Comparison of ENCODE assay signal across 27 mouse cellular contexts in genomic region chr17:63193196-63193595, GRCm38 (mm10).
DNase-seq lines count a peak whose midpoint lies in the region; ATAC-seq lines count a peak whose summit lies in the region.
"Had no signal": no experiment of that assay in that cellular context is flagged by ENCODE, and none has a peak within 500 bp of the region (broad histone marks: within the 10 kb centered on the region; RNA-seq: fewer than 3 reads in every experiment).

No protein-coding gene starts in this region.

- H3K27ac ChIP-seq in liver, embryonic 13.5 days = peak overlapping the region; percentile 78; the same call in 1 of the 2 replicates
- H3K27ac ChIP-seq: forebrain, embryonic 13.5 days; hindbrain, embryonic 13.5 days; kidney, postnatal 0 days; left cerebral cortex, adult 2 months; lung, embryonic 15.5 days; midbrain, embryonic 12.5 days; neural tube, embryonic 12.5 days had no signal

- peak overlapping the region; percentile 59 for H3K4me3 ChIP-seq in megakaryocyte, embryonic 14.5 days (replicated peaks)
- peak overlapping the region; percentile 52 for H3K4me3 ChIP-seq in erythroblast, embryonic 14.5 days (replicated peaks)
- peak overlapping the region; percentile 10; the same call in 1 of the 2 replicates for H3K4me3 ChIP-seq in liver, embryonic 13.5 days (replicated peaks)
- H3K4me3 ChIP-seq: forebrain, embryonic 13.5 days; heart, embryonic 12.5 days; hindbrain, embryonic 13.5 days; left cerebral cortex, adult 2 months; lung, embryonic 15.5 days; midbrain, embryonic 12.5 days; neural tube, embryonic 12.5 days had no signal

- H3K9me3 ChIP-seq in megakaryocyte, embryonic 14.5 days = no peaks in the 10 kb centered on the region
- no peaks in the 10 kb centered on the region for H3K9me3 ChIP-seq in erythroblast, embryonic 14.5 days (ENCODE audit: control insufficient read depth, low read length)
- no peaks in the 10 kb centered on the region for H3K9me3 ChIP-seq in liver, embryonic 13.5 days (replicated peaks)
- H3K9me3 ChIP-seq: forebrain, embryonic 13.5 days; heart, embryonic 12.5 days; hindbrain, embryonic 13.5 days; lung, embryonic 15.5 days; midbrain, embryonic 12.5 days; neural tube, embryonic 12.5 days had no signal

- WGBS in liver, embryonic 13.5 days (ENCODE audit: insufficient replicate concordance) = 8% methylated on average over 7 of the region's 7 CpGs

- peaks cover 3% of the 10 kb centered on the region for H3K36me3 ChIP-seq in megakaryocyte, embryonic 14.5 days (replicated peaks; ENCODE audit: low read length)
- no peaks in the 10 kb centered on the region for H3K36me3 ChIP-seq in erythroblast, embryonic 14.5 days (ENCODE audit: control insufficient read depth)
- no peaks in the 10 kb centered on the region for H3K36me3 ChIP-seq in liver, embryonic 13.5 days
- H3K36me3 ChIP-seq: heart, embryonic 12.5 days; hindbrain, embryonic 13.5 days; lung, embryonic 15.5 days; midbrain, embryonic 12.5 days; neural tube, embryonic 12.5 days had no signal

- H3K9ac ChIP-seq in liver, embryonic 13.5 days = no peak overlapping the region
- H3K9ac ChIP-seq: forebrain, embryonic 13.5 days; heart, embryonic 12.5 days; hindbrain, embryonic 13.5 days; lung, embryonic 15.5 days; midbrain, embryonic 12.5 days; neural tube, embryonic 12.5 days had no signal

- DNase-seq in liver, embryonic 13.5 days = peak; percentile 23
- DNase-seq in urinary bladder, postnatal 10 days (ENCODE audit: low spot score) = no peak
- no peak for DNase-seq in urinary bladder, adult 18-20 months (ENCODE audit: low spot score in 2 of 2)
- no peak for DNase-seq in cerebellum, postnatal 10 days
- DNase-seq: adrenal gland, adult 2 months; cerebellum, adult 8-10 months; gastrocnemius, postnatal 10 days; heart, adult 11 months; heart, postnatal 14 days; kidney, adult 18-20 months; lung, postnatal 4 days; right cerebral cortex, postnatal 25 days; spleen, adult 18-20 months had no signal

- H3K4me2 ChIP-seq in liver, embryonic 13.5 days = peak overlapping the region; percentile 39
- H3K4me2 ChIP-seq: forebrain, embryonic 13.5 days; heart, embryonic 12.5 days; hindbrain, embryonic 13.5 days; lung, embryonic 15.5 days; midbrain, embryonic 12.5 days; neural tube, embryonic 12.5 days had no signal

- peaks cover 22% of the 10 kb centered on the region for H3K4me1 ChIP-seq in megakaryocyte, embryonic 14.5 days
- H3K4me1 ChIP-seq in erythroblast, embryonic 14.5 days (ENCODE audit: control insufficient read depth) = peaks cover 37% of the 10 kb centered on the region
- peaks cover 39% of the 10 kb centered on the region for H3K4me1 ChIP-seq in liver, embryonic 13.5 days (replicated peaks)
- H3K4me1 ChIP-seq: hindbrain, embryonic 13.5 days; neural tube, embryonic 12.5 days had no signal

- ATAC-seq in megakaryocyte, adult 5-6 weeks (ENCODE audit: poor library complexity, severe bottlenecking) = no peak
- peak; percentile 87 for ATAC-seq in liver, embryonic 13.5 days (ENCODE audit: low read depth)
- peak; percentile 79 for ATAC-seq in megakaryocyte-erythroid progenitor cell, adult 5-6 weeks (replicated peaks; ENCODE audit: low FRiP score, low TSS enrichment, poor library complexity, severe bottlenecking)
- ATAC-seq: CD4-positive, CD25-positive, alpha-beta regulatory T cell, adult 4 months; forebrain, embryonic 13.5 days; inflammation-experienced regulatory T-cells, adult 6 months had no signal

- H3K27me3 ChIP-seq in megakaryocyte, embryonic 14.5 days (replicated peaks) = no peaks in the 10 kb centered on the region
- H3K27me3 ChIP-seq in erythroblast, embryonic 14.5 days (ENCODE audit: control insufficient read depth) = no peaks in the 10 kb centered on the region
- H3K27me3 ChIP-seq in liver, embryonic 13.5 days = no peaks in the 10 kb centered on the region
- H3K27me3 ChIP-seq: forebrain, embryonic 13.5 days; heart, embryonic 12.5 days; hindbrain, embryonic 13.5 days; lung, embryonic 15.5 days; neural tube, embryonic 12.5 days had no signal
